Mouse (Mus musculus) CD4-positive, CD25-positive, alpha-beta regulatory T cell, adult 9 weeks (primary cell): ENCODE measurements around the gene Helz. TPM values are rescaled to one million over a fixed set of nuclear protein-coding genes. Genes with fewer than 3 reads are reported as not detected.

ENCODE experiments used
- polyA plus RNA-seq: library from polyadenylated mRNA; unstranded; fragments of 100-300 nt; shearing (Covaris generic); gene quantifications from one replicate; pipeline ENCODE4 v1.2.1, GENCODE M21; 2017

The Helz gene
- polyA plus RNA-seq, result 40.2 TPM

DNA sequence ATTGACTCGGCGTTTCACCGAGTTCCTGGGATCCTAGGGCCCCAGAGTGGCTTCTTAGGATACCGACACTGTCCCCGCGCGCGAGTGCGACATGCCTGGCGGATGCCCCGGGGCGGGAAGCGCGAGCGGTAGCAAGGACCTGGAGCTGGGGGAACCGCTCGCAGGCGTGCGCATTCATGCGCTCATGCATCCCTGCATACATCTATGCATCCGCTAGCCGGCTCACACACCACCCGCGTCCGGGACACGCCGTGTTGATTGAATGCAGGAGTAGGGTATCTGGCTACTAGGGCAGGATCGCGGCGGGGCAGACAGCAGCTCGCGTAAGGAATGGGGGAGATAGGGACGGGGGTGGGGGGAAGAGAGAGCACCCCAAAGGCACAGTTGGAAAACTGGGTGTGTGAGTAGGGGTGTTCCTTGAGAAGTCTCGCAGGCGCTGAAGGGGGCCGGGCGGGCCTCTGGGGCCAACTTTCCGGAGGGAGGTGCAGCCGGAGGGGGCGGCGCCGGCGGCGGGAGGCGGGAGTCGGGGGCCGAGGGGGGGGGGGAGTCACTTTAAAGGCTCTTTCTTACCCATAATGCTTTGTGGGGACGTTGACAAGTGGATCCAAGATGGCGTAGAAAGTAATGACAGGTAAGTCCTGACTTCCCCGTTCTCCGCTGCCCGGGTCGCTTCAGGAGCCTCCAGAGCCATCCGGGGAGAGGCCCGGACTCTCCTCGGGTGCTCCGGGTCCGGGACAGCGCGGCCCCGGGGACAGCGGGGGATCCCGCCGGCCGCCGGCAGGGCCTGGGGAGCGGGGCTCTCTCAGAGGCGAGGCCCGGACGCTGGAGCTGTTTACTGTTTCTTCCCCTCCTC lies at the start of gene Helz:
TSS of gene Helz (plus strand) at position 580 of the 853 bp plus-strand sequence.

DNA sequence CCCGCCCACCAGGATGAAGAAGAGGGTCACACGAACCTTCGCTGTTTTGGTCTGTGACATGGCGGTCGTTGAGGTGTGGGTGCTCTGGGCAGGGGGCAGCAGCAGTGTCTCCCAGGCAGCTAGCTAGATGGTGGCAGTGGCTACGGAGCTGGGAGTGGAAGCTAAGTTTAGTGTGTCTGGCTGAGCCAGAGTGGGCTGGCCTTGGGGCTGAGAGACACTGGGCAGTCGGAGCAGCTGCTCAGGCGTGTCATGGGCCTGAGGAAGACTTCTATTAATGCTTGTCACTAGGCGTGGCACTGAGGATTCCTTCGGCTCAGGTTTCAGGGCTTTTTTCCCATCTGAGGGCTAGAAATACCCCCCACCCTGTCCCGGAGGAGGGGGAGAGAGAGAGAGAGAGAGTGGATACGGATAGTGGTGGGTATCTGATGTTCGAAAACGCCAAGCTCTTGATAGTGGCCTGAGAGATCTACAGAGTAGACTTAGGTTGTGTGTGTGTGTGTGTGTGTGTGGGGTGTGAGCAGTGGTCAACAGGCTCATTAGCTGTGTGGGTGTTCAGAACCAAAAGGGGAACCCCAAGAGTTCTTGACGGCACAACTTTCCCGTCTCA lies 168.7 kb downstream of the Helz start, which contains the start of gene Cacng1:
TSS of gene Cacng1 (minus strand) at position 191 of the 607 bp plus-strand sequence.

Other genes starting within 250 kb of the Helz start
- 80.3 TPM for gene Pitpnc1, start 77.2 kb upstream of the Helz start, polyA plus RNA-seq
- 144 TPM for gene Psmd12, start 68.4 kb upstream of the Helz start, polyA plus RNA-seq
- gene Cacng1, start 168.6 kb downstream of the Helz start, polyA plus RNA-seq, result not detected
- gene Cacng4, start 246.6 kb downstream of the Helz start, polyA plus RNA-seq, result not detected